Mouse (Mus musculus): ENCODE results near the gene Efna2.
"Not testable (repeated sequence)": the region's sequence is repeated elsewhere in the genome, so short reads cannot be mapped to it uniquely, and the experiment has no call there.

Gene Efna2

GRCm38 (mm10) chr10:80155277-80155676, 24.0 kb upstream of the Efna2 start:
- no peak for DNase-seq (ENCODE audit: extremely low read depth, low read depth)

- no peak for DNase-seq (ENCODE audit: extremely low read depth, low read depth)
Observed at GRCm38 (mm10) chr10:80156002-80156751, 23.1 kb upstream of the Efna2 start.

- no peak for DNase-seq (ENCODE audit: extremely low read depth, low read depth)
Observed at GRCm38 (mm10) chr10:80156752-80157053, 22.6 kb upstream of the Efna2 start.

GRCm38 (mm10) chr10:80157141-80157929, 21.9 kb upstream of the Efna2 start:
- DNase-seq (ENCODE audit: extremely low read depth, low read depth) = no peak

GRCm38 (mm10) chr10:80158307-80158986, 20.8 kb upstream of the Efna2 start:
- DNase-seq (ENCODE audit: extremely low read depth, low read depth) = no peak

GRCm38 (mm10) chr10:80159021-80159560, 20.2 kb upstream of the Efna2 start:
- DNase-seq (ENCODE audit: extremely low read depth, low read depth) = no peak

- DNase-seq (ENCODE audit: extremely low read depth, low read depth) = peak; percentile 96
Observed at GRCm38 (mm10) chr10:80159561-80160454, 19.5 kb upstream of the Efna2 start.

GRCm38 (mm10) chr10:80160455-80161371, 18.6 kb upstream of the Efna2 start:
- DNase-seq (ENCODE audit: extremely low read depth, low read depth) = no peak

- no peak for DNase-seq (ENCODE audit: extremely low read depth, low read depth)
Observed at GRCm38 (mm10) chr10:80161522-80162242, 17.6 kb upstream of the Efna2 start.

- DNase-seq (ENCODE audit: extremely low read depth, low read depth) = no peak
Observed at GRCm38 (mm10) chr10:80162243-80162608, 17.1 kb upstream of the Efna2 start.

- no peak for DNase-seq (ENCODE audit: extremely low read depth, low read depth)
Observed at GRCm38 (mm10) chr10:80162716-80163299, 16.5 kb upstream of the Efna2 start.

GRCm38 (mm10) chr10:80163721-80164120, 15.6 kb upstream of the Efna2 start:
- DNase-seq (ENCODE audit: extremely low read depth, low read depth) = no peak

- no peak for DNase-seq (ENCODE audit: extremely low read depth, low read depth)
Observed at GRCm38 (mm10) chr10:80164161-80164997, 14.9 kb upstream of the Efna2 start.

GRCm38 (mm10) chr10:80164998-80165344, 14.3 kb upstream of the Efna2 start:
- peak; percentile 86 for DNase-seq (ENCODE audit: extremely low read depth, low read depth)

- DNase-seq (ENCODE audit: extremely low read depth, low read depth) = peak; percentile 65
Observed at GRCm38 (mm10) chr10:80165392-80166128, 13.7 kb upstream of the Efna2 start, which contains the start of gene Cirbp. Gene Cirbp, plus strand, starts transcription at chr10:80165985.

- not testable (repeated sequence) for DNase-seq (ENCODE audit: extremely low read depth, low read depth)
Observed at GRCm38 (mm10) chr10:80166136-80166535, 13.1 kb upstream of the Efna2 start.

GRCm38 (mm10) chr10:80167460-80168037, 11.7 kb upstream of the Efna2 start:
- peak; percentile 90 for DNase-seq (ENCODE audit: extremely low read depth, low read depth)

Measured in MEL-GATA-1-ER (cell line).